Mouse (Mus musculus) urinary bladder, postnatal 36 days (tissue): ENCODE data around the gene Ccpg1.

ENCODE experiments used
- DNase-seq, 2 experiments: peaks; one replicate each; pipeline ENCODE4 v3.0.0; 2022; ENCODE audit warnings: low spot score in 2 of 2, mixed read lengths in 1 of 2

Gene Ccpg1

GRCm38 (mm10) chr9:73045204-73045603 lies 60.0 kb downstream of the Ccpg1 start:
- DNase-seq = no peak

- DNase-seq = no peak
Measured at GRCm38 (mm10) chr9:73045711-73046110, 60.5 kb downstream of the Ccpg1 start.

- DNase-seq = no peak
Measured at GRCm38 (mm10) chr9:73047906-73048305, 62.7 kb downstream of the Ccpg1 start.

- no peak for DNase-seq
Measured at GRCm38 (mm10) chr9:73048927-73049326, 63.7 kb downstream of the Ccpg1 start.

- no peak for DNase-seq
Measured at GRCm38 (mm10) chr9:73049833-73050232, 64.6 kb downstream of the Ccpg1 start.

GRCm38 (mm10) chr9:73050606-73051005 lies 65.4 kb downstream of the Ccpg1 start:
- no peak for DNase-seq

GRCm38 (mm10) chr9:73055441-73055911 lies 70.2 kb downstream of the Ccpg1 start:
- DNase-seq = no peak

GRCm38 (mm10) chr9:73059224-73059623 lies 74.0 kb downstream of the Ccpg1 start:
- DNase-seq = no peak

GRCm38 (mm10) chr9:73063621-73064290 lies 78.5 kb downstream of the Ccpg1 start:
- no peak for DNase-seq
